In genomic region chr12:99237497-99237896, GRCm38 (mm10) we compare ENCODE assay signal across 25 mouse cellular contexts.
"Had no signal": no experiment of that assay in that cellular context is flagged by ENCODE, and none has a peak within 500 bp of the region (broad histone marks: within the 10 kb centered on the region; RNA-seq: fewer than 3 reads in every experiment).

No protein-coding gene starts in this region.

- H3K36me3 ChIP-seq: kidney, embryonic 15.5 days; limb, embryonic 10.5 days; limb, embryonic 13.5 days; liver, embryonic 13.5 days; midbrain, embryonic 10.5 days; midbrain, embryonic 13.5 days; neural tube, embryonic 13.5 days; stomach, embryonic 15.5 days had no signal

- H3K4me2 ChIP-seq: kidney, embryonic 15.5 days; limb, embryonic 13.5 days; liver, embryonic 13.5 days; midbrain, embryonic 13.5 days; neural tube, embryonic 13.5 days; stomach, embryonic 15.5 days had no signal

- DNase-seq: kidney, adult 8-10 months; kidney, postnatal 14 days; kidney, postnatal 4 days; layer of hippocampus, adult 9-11 months; liver; liver, embryonic 13.5 days; lung, adult 2 months; lung, postnatal 36 days; retina, postnatal 1 day; right cerebral cortex, postnatal 25 days; spleen, adult 18-20 months; thymus, adult 18-20 months; thymus, postnatal 36 days had no signal

- H3K9ac ChIP-seq: kidney, embryonic 15.5 days; limb, embryonic 13.5 days; liver, embryonic 13.5 days; midbrain, embryonic 13.5 days; neural tube, embryonic 13.5 days; stomach, embryonic 15.5 days had no signal

- H3K9me3 ChIP-seq: kidney, embryonic 15.5 days; limb, embryonic 10.5 days; limb, embryonic 13.5 days; liver, embryonic 13.5 days; megakaryocyte, embryonic 14.5 days; midbrain, embryonic 10.5 days; midbrain, embryonic 13.5 days; neural tube, embryonic 13.5 days; stomach, embryonic 15.5 days had no signal

- H3K27ac ChIP-seq: kidney, embryonic 15.5 days; limb, embryonic 10.5 days; limb, embryonic 13.5 days; liver, embryonic 13.5 days; midbrain, embryonic 10.5 days; midbrain, embryonic 13.5 days; neural tube, embryonic 13.5 days; stomach, embryonic 15.5 days had no signal

- H3K27me3 ChIP-seq: kidney, embryonic 15.5 days; limb, embryonic 13.5 days; liver, embryonic 13.5 days; midbrain, embryonic 13.5 days; neural tube, embryonic 13.5 days; stomach, embryonic 15.5 days had no signal

- H3K4me3 ChIP-seq: kidney, embryonic 15.5 days; limb, embryonic 10.5 days; limb, embryonic 13.5 days; liver, embryonic 13.5 days; megakaryocyte, embryonic 14.5 days; midbrain, embryonic 10.5 days; midbrain, embryonic 13.5 days; myocyte; neural tube, embryonic 13.5 days; stomach, embryonic 15.5 days had no signal

- ATAC-seq: intestine, postnatal 0 days; lung, postnatal 0 days; midbrain, embryonic 13.5 days; midbrain, embryonic 16.5 days had no signal
